Mouse (Mus musculus) T-helper 2 cell (primary cell): ENCODE measurements around the gene Clybl.

Source experiments
- in situ Hi-C: fragments of 300-600 bp; cut with MboI, MseI; formaldehyde crosslinking; loops from one replicate; pipeline ENCODE4 v1.15.1; 2025; ENCODE audit warnings: high pct_unique_total_duplicates

The Clybl gene

GRCm38 (mm10) chr14:122196851-122197250, 15.3 kb downstream of the Clybl start:
- in situ Hi-C loops = no loop called here

GRCm38 (mm10) chr14:122200247-122200885, 18.9 kb downstream of the Clybl start:
- in situ Hi-C loops = no loop called here

- in situ Hi-C loops = no loop called here
Observed at GRCm38 (mm10) chr14:122209177-122209576, 27.7 kb downstream of the Clybl start.

- in situ Hi-C loops = no loop called here
Observed at GRCm38 (mm10) chr14:122213590-122213989, 32.1 kb downstream of the Clybl start.

- in situ Hi-C loops = no loop called here
Observed at GRCm38 (mm10) chr14:122214126-122214525, 32.6 kb downstream of the Clybl start.

- in situ Hi-C loops = no loop called here
Observed at GRCm38 (mm10) chr14:122217221-122217620, 35.7 kb downstream of the Clybl start.

- in situ Hi-C loops = loop anchor here (10.0 kb wide), 1 partner anchor 252 kb away; the partner anchor contains the start of gene Zic2
Observed at GRCm38 (mm10) chr14:122222934-122223374, 41.5 kb downstream of the Clybl start.

GRCm38 (mm10) chr14:122223461-122224102, 42.1 kb downstream of the Clybl start:
- in situ Hi-C loops = loop anchor here (10.0 kb wide), 1 partner anchor 251 kb away; the partner anchor contains the start of gene Zic2

GRCm38 (mm10) chr14:122224103-122224494, 42.6 kb downstream of the Clybl start:
- in situ Hi-C loops = loop anchor here (10.0 kb wide), 1 partner anchor 251 kb away; the partner anchor contains the start of gene Zic2

- in situ Hi-C loops = loop anchor here (10.0 kb wide), 1 partner anchor 250 kb away; the partner anchor contains the start of gene Zic2
Observed at GRCm38 (mm10) chr14:122224501-122224928, 43.0 kb downstream of the Clybl start.

GRCm38 (mm10) chr14:122225479-122226132, 44.1 kb downstream of the Clybl start:
- in situ Hi-C loops = loop anchor here (10.0 kb wide), 1 partner anchor 249 kb away; the partner anchor contains the start of gene Zic2

GRCm38 (mm10) chr14:122226133-122226515, 44.6 kb downstream of the Clybl start:
- in situ Hi-C loops = loop anchor here (10.0 kb wide), 1 partner anchor 249 kb away; the partner anchor contains the start of gene Zic2

GRCm38 (mm10) chr14:122226666-122227453, 45.4 kb downstream of the Clybl start:
- in situ Hi-C loops = loop anchor here (10.0 kb wide), 1 partner anchor 248 kb away; the partner anchor contains the start of gene Zic2

- in situ Hi-C loops = loop anchor here (10.0 kb wide), 1 partner anchor 247 kb away; the partner anchor contains the start of gene Zic2
Observed at GRCm38 (mm10) chr14:122227454-122227951, 46.0 kb downstream of the Clybl start.

- in situ Hi-C loops = loop anchor here (10.0 kb wide), 1 partner anchor 246 kb away; the partner anchor contains the start of gene Zic2
Observed at GRCm38 (mm10) chr14:122228816-122229551, 47.5 kb downstream of the Clybl start.

- in situ Hi-C loops = loop anchor here (10.0 kb wide), 1 partner anchor 245 kb away; the partner anchor contains the start of gene Zic2
Observed at GRCm38 (mm10) chr14:122229988-122230387, 48.5 kb downstream of the Clybl start.

GRCm38 (mm10) chr14:122230621-122231025, 49.1 kb downstream of the Clybl start:
- in situ Hi-C loops = no loop called here

- in situ Hi-C loops = no loop called here
Observed at GRCm38 (mm10) chr14:122231073-122231472, 49.6 kb downstream of the Clybl start.

- in situ Hi-C loops = no loop called here
Observed at GRCm38 (mm10) chr14:122233212-122233714, 51.8 kb downstream of the Clybl start.

- in situ Hi-C loops = no loop called here
Observed at GRCm38 (mm10) chr14:122243874-122244273, 62.4 kb downstream of the Clybl start.
